Mouse (Mus musculus) spleen, postnatal 0 days (tissue): ENCODE results near the gene Brca1. TPM values are rescaled to one million over a fixed set of nuclear protein-coding genes. Genes with fewer than 3 reads are reported as not detected.

ENCODE experiments used
- polyA plus RNA-seq: library from polyadenylated mRNA; unstranded; fragments of >200 nt; fragmentation: Nextera tagmentation; extraction: Ambion mirVana; gene quantifications from 2 replicates; pipeline ENCODE4 v1.2.1, GENCODE M21; 2015

Gene Brca1
- 11.9 and 16.4 TPM in 2 replicates for polyA plus RNA-seq

GRCm38 (mm10) chr11:101551751-101552475, at the start of gene Brca1, which contains the start of gene Nbr1:
Gene Brca1 (minus strand): TSS chr11:101551955.
Gene Nbr1 (plus strand): TSS chr11:101552149.

GRCm38 (mm10) chr11:101599156-101599555, 47.4 kb upstream of the Brca1 start, which contains the start of gene Gm11634:
Gene Gm11634 (minus strand): TSS chr11:101599256.

GRCm38 (mm10) chr11:101582054-101583035, 30.6 kb upstream of the Brca1 start, which contains the start of gene Tmem106a:
Gene Tmem106a (plus strand): TSS chr11:101582242.

GRCm38 (mm10) chr11:101465869-101466551, 85.7 kb downstream of the Brca1 start, which contains the start of gene Vat1:
Gene Vat1 (minus strand): TSS chr11:101466230.

GRCm38 (mm10) chr11:101464211-101465100, 87.3 kb downstream of the Brca1 start, which contains the start of gene Rnd2:
Gene Rnd2 (plus strand): TSS chr11:101464999.

GRCm38 (mm10) chr11:101448274-101448746, 103.4 kb downstream of the Brca1 start, which contains the start of gene Ifi35:
Gene Ifi35 (plus strand): TSS chr11:101448407.

GRCm38 (mm10) chr11:101442127-101442693, 109.5 kb downstream of the Brca1 start, which contains the start of gene Rpl27:
Gene Rpl27 (plus strand): TSS chr11:101442298.

Other genes starting within 250 kb of the Brca1 start
- 104 and 112 TPM in 2 replicates for gene Becn1, start 249.7 kb downstream of the Brca1 start, polyA plus RNA-seq
- 134 and 137 TPM in 2 replicates for gene Psme3, start 235.7 kb downstream of the Brca1 start, polyA plus RNA-seq
- gene Aoc2, start 226.9 kb downstream of the Brca1 start, polyA plus RNA-seq, result 1.8 and 2.0 TPM in 2 replicates
- gene Aoc3, start 221.3 kb downstream of the Brca1 start, polyA plus RNA-seq, result 0.78 and 0.86 TPM in 2 replicates
- 0.06 TPM in 1 of 2 replicates, not detected in the other for gene G6pc, start 184.4 kb downstream of the Brca1 start, polyA plus RNA-seq
- 43.7 and 47.7 TPM in 2 replicates for gene Aarsd1, start 134.3 kb downstream of the Brca1 start, polyA plus RNA-seq
- gene Gm27029, start 127.2 kb downstream of the Brca1 start, polyA plus RNA-seq, result 2.0 and 2.8 TPM in 2 replicates
- gene Rundc1, start 126.9 kb downstream of the Brca1 start, polyA plus RNA-seq, result 6.6 and 7.2 TPM in 2 replicates
- 2.0 and 2.4 TPM in 2 replicates for gene Ptges3l, start 126.6 kb downstream of the Brca1 start, polyA plus RNA-seq
- gene Rpl27, start 109.7 kb downstream of the Brca1 start, polyA plus RNA-seq, result 369 and 411 TPM in 2 replicates
- gene Ifi35, start 103.5 kb downstream of the Brca1 start, polyA plus RNA-seq, result 42.2 and 52.3 TPM in 2 replicates
- gene Rnd2, start 87.0 kb downstream of the Brca1 start, polyA plus RNA-seq, result 3.2 and 5.3 TPM in 2 replicates
- gene Vat1, start 85.7 kb downstream of the Brca1 start, polyA plus RNA-seq, result 21.8 and 28.0 TPM in 2 replicates
- gene Nbr1, start 194 bp upstream of the Brca1 start, polyA plus RNA-seq, result 29.5 and 31.5 TPM in 2 replicates
- 5.6 and 7.6 TPM in 2 replicates for gene Tmem106a, start 30.3 kb upstream of the Brca1 start, polyA plus RNA-seq
- gene Gm11634, start 47.3 kb upstream of the Brca1 start, polyA plus RNA-seq, result 0.23 TPM in 1 of 2 replicates, not detected in the other
- gene Rdm1, start 75.2 kb upstream of the Brca1 start, polyA plus RNA-seq, result 14.6 and 19.7 TPM in 2 replicates
- gene Arl4d, start 113.6 kb upstream of the Brca1 start, polyA plus RNA-seq, result 3.3 and 3.7 TPM in 2 replicates
- gene Dhx8, start 181.0 kb upstream of the Brca1 start, polyA plus RNA-seq, result 24.7 and 24.9 TPM in 2 replicates
- 0.49 and 0.59 TPM in 2 replicates for gene Etv4, start 233.4 kb upstream of the Brca1 start, polyA plus RNA-seq